Mouse (Mus musculus): Measurements from ENCODE around the gene Mfsd4b5. TPM values are rescaled to one million over a fixed set of nuclear protein-coding genes. Genes with fewer than 3 reads are reported as not detected.
"Not testable (repeated sequence)": the region's sequence is repeated elsewhere in the genome, so short reads cannot be mapped to it uniquely, and the experiment has no call there.

The Mfsd4b5 gene
- total and polyA plus RNA-seq, 2 experiments from 2014 or later = not detected

DNA sequence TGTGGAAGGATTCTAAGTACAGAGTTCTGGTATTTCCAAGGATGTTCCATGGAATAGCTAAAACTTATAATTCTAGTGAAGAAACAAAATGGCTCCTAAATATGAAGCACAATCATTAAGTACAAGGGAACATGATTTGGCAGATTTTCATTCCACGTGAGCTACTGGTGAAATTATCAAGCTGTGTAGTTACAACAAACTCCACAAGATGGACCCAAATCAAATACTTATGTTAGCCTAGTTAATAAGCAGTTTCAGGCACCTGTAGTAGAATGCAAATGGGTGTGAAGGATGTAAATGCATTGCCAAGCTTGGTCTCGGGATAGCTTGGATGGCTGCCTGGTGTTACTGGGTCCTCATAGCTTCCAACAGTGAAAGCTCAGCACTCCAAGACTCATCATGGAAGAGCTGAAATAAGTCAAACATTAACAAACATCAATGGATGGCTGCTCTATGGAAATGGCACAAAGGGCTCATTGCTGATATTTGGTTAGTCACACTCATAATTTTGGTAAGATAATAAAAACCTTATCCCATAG lies 30.0 kb downstream of the Mfsd4b5 start:
- no peaks in the 10 kb centered on the region for H3K36me3 ChIP-seq (ENCODE audit: insufficient read depth)
- no peak overlapping the region for H3K4me2 ChIP-seq (ENCODE audit: low read depth)
- no peaks in the 10 kb centered on the region for H3K27me3 ChIP-seq (ENCODE audit: insufficient read depth, low read length)
- H3K27ac ChIP-seq (ENCODE audit: low read depth, low read length) = no peak overlapping the region
- peak; percentile 5 for DNase-seq
- H3K4me3 ChIP-seq (ENCODE audit: low read depth, low read length) = no peak overlapping the region
- WGBS = 35% methylated on average over 2 of the region's 2 CpGs
- ATAC-seq = no peak
- 0 out of 2 replicates have a peak, but pooled peaks have one; percentile 10 for TF ChIP-seq CTCF (IDR thresholded peaks at IDR 0.05; ENCODE audit: low read depth)
- no peak overlapping the region for H3K9ac ChIP-seq
- no peaks in the 10 kb centered on the region for H3K9me3 ChIP-seq (ENCODE audit: low read length)
- no peaks in the 10 kb centered on the region for H3K4me1 ChIP-seq (ENCODE audit: insufficient read depth)

DNA sequence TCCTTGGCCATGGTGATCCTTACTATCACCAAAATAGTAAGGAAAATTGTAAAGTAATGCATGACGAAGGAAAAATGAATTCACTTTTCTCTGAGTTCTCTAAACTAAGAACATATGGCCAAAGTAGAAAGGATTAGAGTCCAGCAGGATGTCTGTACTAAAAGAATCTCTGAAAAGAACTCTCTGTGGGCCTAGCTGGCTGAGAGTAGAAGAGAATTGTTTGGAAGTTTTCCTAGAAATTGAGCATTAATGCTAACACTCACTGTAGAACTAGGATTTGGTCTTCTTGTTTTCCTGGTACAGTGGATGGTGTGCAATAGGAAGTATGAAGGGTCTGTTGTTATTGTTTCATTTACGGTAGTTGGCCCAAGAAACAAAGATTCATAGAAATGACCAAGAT lies 31.3 kb downstream of the Mfsd4b5 start:
- no peaks in the 10 kb centered on the region for H3K9me3 ChIP-seq (ENCODE audit: low read length)
- no peak overlapping the region for H3K27ac ChIP-seq (ENCODE audit: low read depth, low read length)
- WGBS = 80% methylated on average over 2 of the region's 2 CpGs
- no peak overlapping the region for H3K4me2 ChIP-seq (ENCODE audit: low read depth)
- no peak overlapping the region for H3K4me3 ChIP-seq (ENCODE audit: low read depth, low read length)
- TF ChIP-seq CTCF (IDR thresholded peaks at IDR 0.05; ENCODE audit: low read depth) = no peak
- H3K4me1 ChIP-seq (ENCODE audit: insufficient read depth) = no peaks in the 10 kb centered on the region
- no peaks in the 10 kb centered on the region for H3K36me3 ChIP-seq (ENCODE audit: insufficient read depth)
- ATAC-seq = no peak
- no peaks in the 10 kb centered on the region for H3K27me3 ChIP-seq (ENCODE audit: insufficient read depth, low read length)
- no peak for DNase-seq
- no peak overlapping the region for H3K9ac ChIP-seq

- WGBS = 93% methylated on average over 2 of the region's 2 CpGs
- no peak overlapping the region for H3K4me2 ChIP-seq (ENCODE audit: low read depth)
- no peaks in the 10 kb centered on the region for H3K9me3 ChIP-seq (ENCODE audit: low read length)
- no peak overlapping the region for H3K4me3 ChIP-seq (ENCODE audit: low read depth, low read length)
- no peak overlapping the region for H3K9ac ChIP-seq
- H3K27me3 ChIP-seq (ENCODE audit: insufficient read depth, low read length) = no peaks in the 10 kb centered on the region
- H3K36me3 ChIP-seq (ENCODE audit: insufficient read depth) = no peaks in the 10 kb centered on the region
- no peak for ATAC-seq
- no peak overlapping the region for H3K27ac ChIP-seq (ENCODE audit: low read depth, low read length)
- TF ChIP-seq CTCF (IDR thresholded peaks at IDR 0.05; ENCODE audit: low read depth) = no peak
- no peak for DNase-seq
- no peaks in the 10 kb centered on the region for H3K4me1 ChIP-seq (ENCODE audit: insufficient read depth)
Observed at GRCm38 (mm10) chr10:39949377-39949954, 37.0 kb downstream of the Mfsd4b5 start.

GRCm38 (mm10) chr10:39947195-39947594 lies 39.3 kb downstream of the Mfsd4b5 start:
- not testable (repeated sequence) for H3K9ac ChIP-seq; H3K4me1 ChIP-seq (ENCODE audit: insufficient read depth); ATAC-seq; DNase-seq; H3K27me3 ChIP-seq (ENCODE audit: insufficient read depth, low read length); H3K4me2 ChIP-seq (ENCODE audit: low read depth); H3K36me3 ChIP-seq (ENCODE audit: insufficient read depth); H3K4me3 ChIP-seq (ENCODE audit: low read depth, low read length); H3K27ac ChIP-seq (ENCODE audit: low read depth, low read length); H3K9me3 ChIP-seq (ENCODE audit: low read length)
- WGBS = 83% methylated on average over 3 of the region's 3 CpGs

DNA sequence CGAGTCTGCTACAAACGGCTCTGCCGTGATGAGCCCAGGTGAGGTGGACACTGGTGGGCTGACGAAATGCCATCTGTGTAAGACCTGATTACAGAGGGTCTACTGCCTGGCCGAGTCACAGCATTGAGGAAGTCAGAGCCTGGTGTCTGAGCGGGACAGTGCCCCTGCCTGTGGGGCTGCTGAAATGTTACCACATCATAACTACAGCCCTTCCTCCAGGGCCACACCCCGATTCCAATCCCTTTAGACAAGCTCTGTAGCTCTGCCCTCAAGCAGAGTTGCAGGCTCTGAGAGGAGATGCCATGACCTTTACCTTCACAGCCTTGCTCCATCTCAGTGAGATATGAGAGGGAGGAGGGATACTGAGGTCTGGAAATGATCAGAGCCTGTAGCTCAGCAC lies 49.9 kb downstream of the Mfsd4b5 start:
- H3K36me3 ChIP-seq (ENCODE audit: insufficient read depth) = no peaks in the 10 kb centered on the region
- 83% methylated on average over 7 of the region's 7 CpGs for WGBS
- H3K9ac ChIP-seq = no peak overlapping the region
- TF ChIP-seq CTCF (IDR thresholded peaks at IDR 0.05; ENCODE audit: low read depth) = no peak
- ATAC-seq = no peak
- no peak overlapping the region for H3K27ac ChIP-seq (ENCODE audit: low read depth, low read length)
- no peak overlapping the region for H3K4me2 ChIP-seq (ENCODE audit: low read depth)
- DNase-seq = no peak
- no peak overlapping the region for H3K4me3 ChIP-seq (ENCODE audit: low read depth, low read length)
- H3K9me3 ChIP-seq (ENCODE audit: low read length) = no peaks in the 10 kb centered on the region
- H3K27me3 ChIP-seq (ENCODE audit: insufficient read depth, low read length) = no peaks in the 10 kb centered on the region
- H3K4me1 ChIP-seq (ENCODE audit: insufficient read depth) = no peaks in the 10 kb centered on the region

DNA sequence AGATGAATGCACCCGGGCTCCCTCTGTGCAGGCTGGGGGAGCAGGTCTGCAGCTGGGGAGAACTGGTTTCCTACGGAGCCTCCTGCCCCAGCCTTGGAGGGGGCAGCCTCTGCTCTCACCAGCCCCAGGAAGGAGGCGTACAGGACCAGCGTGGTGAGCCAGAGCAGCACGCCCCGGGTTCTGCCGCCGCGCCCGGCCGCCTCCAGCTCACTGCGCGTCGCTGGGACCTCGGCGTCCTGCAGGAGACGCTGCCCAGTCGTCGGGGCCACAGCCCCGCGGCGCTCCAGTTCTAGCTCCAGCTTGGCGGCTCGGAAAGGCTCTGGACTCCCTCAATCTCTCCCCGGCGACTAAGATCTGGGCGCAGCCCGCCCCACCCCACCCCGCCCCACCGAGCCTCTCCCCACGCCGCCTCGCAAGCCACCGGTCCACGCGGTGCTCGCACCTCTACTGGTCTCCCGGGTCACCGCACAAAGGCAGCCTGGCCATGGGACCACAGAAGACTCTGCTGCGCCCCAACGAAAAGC lies 59.8 kb downstream of the Mfsd4b5 start, which contains the start of gene Mfsd4b2:
TSS of gene Mfsd4b2 (minus strand) at position 308 of the 524 bp plus-strand sequence.
- H3K36me3 ChIP-seq (ENCODE audit: insufficient read depth) = no peaks in the 10 kb centered on the region
- DNase-seq = peak; percentile 21
- no peak for TF ChIP-seq CTCF (IDR thresholded peaks at IDR 0.05; ENCODE audit: low read depth)

DNA sequence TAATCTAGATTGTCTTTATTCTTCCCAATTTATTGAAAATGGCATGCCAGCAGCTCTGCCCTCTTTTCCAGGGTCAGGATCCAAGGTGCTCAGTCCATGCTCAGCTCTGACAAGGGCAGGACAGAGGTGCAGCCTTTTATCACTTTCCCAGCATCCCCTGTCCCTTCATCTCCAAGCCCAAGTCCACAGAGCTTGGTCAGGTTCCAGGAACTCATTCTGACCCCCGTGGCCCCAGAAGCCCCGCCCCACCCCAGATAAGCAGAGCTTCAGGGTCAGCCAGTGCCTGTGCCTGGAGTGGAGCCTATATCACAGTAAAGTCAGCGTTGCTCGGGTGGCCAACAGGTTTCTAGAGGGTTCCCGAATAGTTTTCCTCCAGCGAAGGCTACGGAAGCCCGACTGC lies 61.9 kb downstream of the Mfsd4b5 start:
- not testable (repeated sequence) for H3K4me2 ChIP-seq (ENCODE audit: low read depth); H3K27me3 ChIP-seq (ENCODE audit: insufficient read depth, low read length); DNase-seq; H3K9ac ChIP-seq; H3K4me3 ChIP-seq (ENCODE audit: low read depth, low read length); H3K27ac ChIP-seq (ENCODE audit: low read depth, low read length); H3K9me3 ChIP-seq (ENCODE audit: low read length); H3K4me1 ChIP-seq (ENCODE audit: insufficient read depth); ATAC-seq; H3K36me3 ChIP-seq (ENCODE audit: insufficient read depth)
- WGBS = 77% methylated on average over 8 of the region's 8 CpGs

More for the DNA sequence above, 59.8 kb downstream of the Mfsd4b5 start, which contains the start of gene Mfsd4b2:
- Histone ChIP-seq H3K9ac (peak within 1 kb of the TSS; percentile 41), H3K4me2 (ENCODE audit: low read depth) (peak within 1 kb of the TSS; percentile 85), H3K27ac (ENCODE audit: low read depth, low read length) (no peak within 1 kb of the TSS), H3K4me1 (ENCODE audit: insufficient read depth) (no peaks in the 10 kb centered on the region), H3K4me3 (ENCODE audit: low read depth, low read length) (peak within 1 kb of the TSS; percentile 39), H3K27me3 (ENCODE audit: insufficient read depth, low read length) (peaks cover 8% of the 10 kb centered on the region), H3K9me3 (ENCODE audit: low read length) (no peaks in the 10 kb centered on the region)
- ATAC-seq = peak; percentile 59
- 2% methylated on average over 41 of the region's 41 CpGs for WGBS

Data from forebrain, postnatal 0 days (tissue).